Mouse (Mus musculus) left cerebral cortex, postnatal 36 days (tissue): ENCODE results near the gene Sirt1. TPM values are rescaled to one million over a fixed set of nuclear protein-coding genes. Genes with fewer than 3 reads are reported as not detected.
"Not testable (repeated sequence)": the region's sequence is repeated elsewhere in the genome, so short reads cannot be mapped to it uniquely, and the experiment has no call there.

Source experiments
- DNase-seq, 2 experiments: peaks; one replicate each; pipeline ENCODE4 v3.0.0; 2021 to 2022; ENCODE audit warnings: low spot score in 2 of 2, mixed read lengths in 1 of 2
- intact Hi-C: fragments of 180-260 bp; cut with DNase I; formaldehyde crosslinking; loops from one replicate; pipeline ENCODE4 v1.15.1; 2025
- total RNA-seq, 2 experiments: library from RNA; stranded (reverse); gene quantifications; 2 replicates each; pipeline ENCODE4 v1.2.3; 2021

Sirt1 gene
- 10 to 100 TPM; 12.4 to 16.1 TPM for total RNA-seq

DNA sequence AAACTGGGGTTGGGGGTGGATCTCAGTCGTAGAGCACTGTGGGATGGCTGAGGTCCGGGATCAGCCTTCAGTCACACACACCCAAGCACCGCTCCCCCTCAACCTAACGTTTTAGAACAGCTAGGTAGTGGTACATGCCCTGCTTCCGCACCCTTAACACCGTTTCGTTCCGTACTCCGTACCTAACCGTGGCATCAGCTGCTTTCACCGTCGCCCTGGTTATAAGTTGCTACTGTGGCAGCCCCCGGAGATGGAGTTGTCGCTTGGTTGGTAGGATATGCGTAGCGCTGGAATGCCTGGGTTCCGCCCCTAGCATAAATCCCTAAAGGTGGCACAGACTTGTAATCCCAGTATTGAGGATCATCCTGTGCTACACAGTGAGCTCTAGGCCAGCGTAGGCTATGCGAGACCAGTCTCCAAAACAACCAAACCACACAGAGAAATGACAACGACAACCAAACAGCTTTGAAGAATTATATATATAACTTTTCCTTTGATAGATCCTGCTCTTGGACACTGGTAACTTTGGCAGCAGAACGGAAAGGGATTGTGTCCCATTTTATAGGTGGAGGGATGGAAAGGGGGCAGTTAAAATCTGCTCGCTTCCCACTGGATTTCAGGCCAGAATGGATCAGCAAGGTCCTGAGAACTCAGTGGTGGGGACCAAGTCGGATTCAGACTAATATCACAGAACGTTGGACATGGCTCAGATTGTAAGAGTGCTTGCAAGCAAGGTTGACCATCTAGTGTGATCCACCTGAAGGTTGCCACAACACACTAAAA, at the start of gene Sirt1:
TSS of gene Sirt1 (minus strand) at position 207 of the 783 bp plus-strand sequence.
- intact Hi-C loops = loop anchor here (5.0 to 10.0 kb wide), 3 partner anchors 44 to 229 kb away; partner anchors contain the start of gene Herc4
- DNase-seq = no peak

DNA sequence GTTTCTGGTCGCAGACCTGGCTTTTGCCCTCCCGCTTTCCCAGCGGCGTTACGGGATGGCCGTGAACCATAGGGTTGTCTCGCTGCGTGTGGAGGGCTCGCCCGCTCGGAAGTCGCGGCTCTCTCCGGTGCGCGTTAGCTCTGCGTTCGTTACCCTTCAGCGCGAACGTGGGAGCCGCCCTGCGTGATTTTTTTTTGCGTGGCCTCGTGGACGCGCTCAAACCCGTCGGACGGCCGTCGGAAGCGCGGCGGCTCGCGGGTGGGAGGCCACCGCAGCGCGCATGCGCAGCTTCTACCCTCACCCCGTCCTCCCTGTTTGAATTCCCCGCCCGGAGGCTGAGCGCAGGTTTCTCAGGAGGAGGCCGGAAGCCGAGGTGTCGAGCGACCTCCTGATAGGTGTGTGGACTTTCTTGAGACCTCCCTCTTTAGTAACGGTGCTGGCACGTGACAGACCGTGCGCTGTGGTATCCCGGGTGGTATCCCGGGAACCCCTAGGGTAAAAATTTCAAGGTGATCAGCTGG, 48.3 kb upstream of the Sirt1 start, which contains the start of gene Ctnna3:
TSS of gene Ctnna3 (plus strand) at position 314 of the 521 bp plus-strand sequence.
- intact Hi-C loops = no loop called here

DNA sequence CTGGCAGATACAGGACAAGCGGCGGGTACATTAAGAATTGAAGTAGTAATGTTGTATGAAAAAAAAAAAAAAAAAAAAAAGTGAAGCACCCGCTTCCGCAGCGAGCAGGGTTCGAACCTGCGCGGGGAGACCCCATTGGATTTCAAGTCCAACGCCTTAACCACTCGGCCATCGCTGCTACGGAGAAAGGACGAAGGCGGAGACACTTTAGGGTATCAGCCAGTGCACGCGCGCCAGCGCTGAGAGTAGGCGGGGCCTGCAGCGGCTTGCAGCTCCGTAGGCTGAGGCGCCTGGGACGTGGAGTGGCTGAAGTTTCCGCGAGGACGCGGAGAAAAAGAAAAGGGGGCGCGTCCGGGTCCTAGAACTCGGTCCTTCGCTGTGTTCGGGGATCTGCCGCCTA, 47.9 kb upstream of the Sirt1 start:
- DNase-seq = peak; percentile 100
- intact Hi-C loops = no loop called here

More for the DNA sequence above, 48.3 kb upstream of the Sirt1 start, which contains the start of gene Ctnna3:
- DNase-seq = peak; percentile 84 to 88

DNA sequence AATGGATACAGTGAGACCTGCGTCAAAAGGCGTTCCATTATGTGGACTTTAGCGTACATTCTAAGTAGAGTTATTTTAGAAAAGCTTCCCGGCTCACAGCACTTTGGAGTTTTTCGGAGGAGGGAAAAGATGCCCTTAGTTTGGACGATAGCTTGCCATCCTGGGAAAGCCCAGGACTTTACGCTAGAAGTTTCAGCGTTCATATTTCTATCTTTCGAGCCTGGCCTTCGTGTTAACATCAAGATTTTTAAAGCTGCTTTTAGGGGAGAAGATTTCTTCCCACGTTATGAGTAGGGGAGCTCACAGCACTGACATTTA, 47.5 kb upstream of the Sirt1 start:
- DNase-seq = peak in 1 of 2 experiments; percentile 17
- intact Hi-C loops = no loop called here

DNA sequence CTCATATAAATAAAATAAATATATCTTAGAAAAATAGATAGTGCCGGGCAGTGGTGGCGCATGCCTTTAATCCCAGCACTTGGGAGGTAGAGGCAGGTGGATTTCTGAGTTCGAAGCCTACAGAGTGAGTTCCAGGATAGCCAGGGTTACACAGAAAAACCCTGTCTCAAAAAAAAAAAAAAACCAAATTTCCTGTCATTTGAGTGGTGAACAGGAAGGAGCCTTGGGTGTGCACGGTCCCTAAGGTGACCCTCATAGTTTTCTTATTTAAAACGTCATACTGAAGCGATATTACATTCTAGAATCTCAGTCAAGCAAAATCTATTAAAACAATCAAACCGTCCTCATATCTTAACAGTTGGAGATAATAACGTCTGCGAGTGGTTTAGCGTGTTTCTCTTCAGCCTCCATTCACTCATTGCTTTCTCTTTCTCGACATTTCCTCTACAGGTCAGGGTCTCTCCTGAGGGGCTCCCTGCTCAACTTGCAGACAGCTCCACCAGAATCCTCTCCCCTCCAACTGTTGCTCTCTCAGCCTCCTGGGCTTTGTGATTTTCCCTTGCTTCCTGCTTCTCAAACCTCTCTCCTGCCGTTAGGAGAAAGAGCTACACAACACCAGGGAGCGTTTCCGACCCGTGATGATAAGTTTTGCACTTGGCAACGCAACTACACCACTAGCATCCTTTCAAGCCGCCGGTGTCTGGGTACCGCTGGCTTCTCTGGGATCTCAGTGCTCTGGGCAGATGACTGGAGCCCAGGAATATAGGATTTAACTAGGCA, 46.9 kb upstream of the Sirt1 start:
- DNase-seq = peak; percentile 32 to 43
- intact Hi-C loops = no loop called here

DNA sequence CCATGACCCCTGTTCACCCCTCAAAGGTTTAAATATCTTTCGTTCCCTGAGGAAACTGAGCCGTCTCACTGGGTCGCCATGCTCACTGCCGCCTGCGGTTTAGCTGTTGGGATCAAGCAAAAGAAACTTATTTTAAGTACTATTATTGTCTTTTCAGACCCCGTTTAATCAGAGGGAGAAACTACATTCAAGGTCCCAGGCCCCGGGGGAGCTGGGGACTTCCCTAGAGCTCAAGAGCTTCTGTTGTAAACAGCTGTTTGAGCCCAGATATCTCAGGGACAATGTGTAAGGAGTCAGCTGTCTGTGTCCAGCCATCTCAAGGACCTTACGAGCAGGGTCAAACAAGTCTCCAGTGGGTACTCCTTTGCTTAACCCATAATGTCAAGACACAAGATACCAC, 45.6 kb upstream of the Sirt1 start:
- DNase-seq = no peak
- intact Hi-C loops = no loop called here

DNA sequence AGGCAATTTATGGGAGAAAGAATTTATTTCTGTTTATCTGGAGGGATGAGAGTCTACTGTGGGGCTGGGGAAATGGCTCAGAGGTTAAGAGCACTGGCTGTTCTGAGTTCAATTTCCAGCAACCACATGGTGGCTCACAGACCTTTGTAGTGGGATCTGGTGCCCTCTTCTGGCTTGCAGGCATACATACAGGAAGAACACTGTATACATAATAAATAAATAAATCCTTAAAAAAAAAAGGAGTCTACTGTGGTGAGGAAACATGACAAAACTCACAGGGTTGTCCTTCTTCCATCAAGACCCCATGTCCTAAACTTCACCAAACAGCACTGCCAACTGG, 42.9 kb upstream of the Sirt1 start:
- intact Hi-C loops = loop anchor here (5.0 kb wide), 2 partner anchors 53 to 148 kb away; no protein-coding TSS in a partner anchor
- no peak for DNase-seq

DNA sequence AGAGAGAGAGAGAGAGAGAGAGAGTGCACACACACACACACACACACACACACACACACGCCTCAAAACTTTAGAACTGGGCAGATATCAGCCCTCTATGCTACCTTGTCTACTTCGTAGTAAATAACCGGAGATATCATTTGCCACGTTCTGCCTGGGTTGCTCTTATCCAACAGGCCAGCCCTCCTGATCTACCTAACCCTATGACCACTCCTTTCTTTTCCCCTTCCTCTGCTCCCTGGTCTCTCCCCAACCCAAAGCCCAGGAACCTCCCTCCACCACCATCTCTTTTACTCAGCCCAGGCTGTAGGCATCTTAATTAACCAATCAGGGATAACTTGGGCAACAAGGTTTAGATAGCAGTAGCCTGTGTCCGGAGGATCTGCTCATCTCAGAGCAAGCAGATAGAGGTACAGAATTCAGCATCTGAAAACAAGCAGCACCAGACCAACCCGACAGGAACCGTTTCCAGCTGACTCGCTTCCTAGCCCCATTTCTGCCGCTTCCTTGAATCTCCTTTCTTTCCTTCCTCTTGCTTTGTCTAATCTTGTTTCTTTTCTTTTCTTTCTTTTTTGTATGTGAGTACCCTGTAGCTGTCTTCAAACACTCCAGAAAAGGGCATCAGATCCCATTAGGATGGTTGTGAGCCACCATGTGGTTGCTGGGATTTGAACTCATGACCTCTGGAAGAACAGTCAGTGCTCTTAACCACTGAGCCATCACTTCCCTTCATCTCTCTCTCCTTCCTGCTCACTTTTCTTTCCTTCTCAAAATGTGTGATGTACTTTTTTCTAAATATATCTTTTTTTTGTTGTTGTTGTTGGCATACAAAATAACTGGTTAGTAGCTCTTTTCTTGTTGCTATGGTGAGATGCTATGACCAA, 42.3 kb upstream of the Sirt1 start:
- no peak for DNase-seq
- intact Hi-C loops = loop anchor here (5.0 kb wide), 2 partner anchors 53 to 148 kb away; no protein-coding TSS in a partner anchor

DNA sequence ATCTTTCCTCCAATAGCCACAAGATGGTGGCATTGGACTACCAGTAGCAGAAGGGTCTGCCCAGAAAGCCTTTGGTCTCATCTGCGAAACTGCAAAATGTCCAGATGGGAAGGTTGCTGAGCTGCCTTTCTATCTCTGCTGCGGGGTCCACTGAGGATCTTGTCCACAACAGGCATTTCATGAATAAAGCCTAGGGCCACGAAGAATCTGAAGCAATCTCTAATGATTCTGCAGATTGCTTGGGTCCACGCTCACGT, 41.2 kb upstream of the Sirt1 start:
- intact Hi-C loops = loop anchor here (5.0 kb wide), 2 partner anchors 55 to 150 kb away; no protein-coding TSS in a partner anchor
- DNase-seq = no peak

DNA sequence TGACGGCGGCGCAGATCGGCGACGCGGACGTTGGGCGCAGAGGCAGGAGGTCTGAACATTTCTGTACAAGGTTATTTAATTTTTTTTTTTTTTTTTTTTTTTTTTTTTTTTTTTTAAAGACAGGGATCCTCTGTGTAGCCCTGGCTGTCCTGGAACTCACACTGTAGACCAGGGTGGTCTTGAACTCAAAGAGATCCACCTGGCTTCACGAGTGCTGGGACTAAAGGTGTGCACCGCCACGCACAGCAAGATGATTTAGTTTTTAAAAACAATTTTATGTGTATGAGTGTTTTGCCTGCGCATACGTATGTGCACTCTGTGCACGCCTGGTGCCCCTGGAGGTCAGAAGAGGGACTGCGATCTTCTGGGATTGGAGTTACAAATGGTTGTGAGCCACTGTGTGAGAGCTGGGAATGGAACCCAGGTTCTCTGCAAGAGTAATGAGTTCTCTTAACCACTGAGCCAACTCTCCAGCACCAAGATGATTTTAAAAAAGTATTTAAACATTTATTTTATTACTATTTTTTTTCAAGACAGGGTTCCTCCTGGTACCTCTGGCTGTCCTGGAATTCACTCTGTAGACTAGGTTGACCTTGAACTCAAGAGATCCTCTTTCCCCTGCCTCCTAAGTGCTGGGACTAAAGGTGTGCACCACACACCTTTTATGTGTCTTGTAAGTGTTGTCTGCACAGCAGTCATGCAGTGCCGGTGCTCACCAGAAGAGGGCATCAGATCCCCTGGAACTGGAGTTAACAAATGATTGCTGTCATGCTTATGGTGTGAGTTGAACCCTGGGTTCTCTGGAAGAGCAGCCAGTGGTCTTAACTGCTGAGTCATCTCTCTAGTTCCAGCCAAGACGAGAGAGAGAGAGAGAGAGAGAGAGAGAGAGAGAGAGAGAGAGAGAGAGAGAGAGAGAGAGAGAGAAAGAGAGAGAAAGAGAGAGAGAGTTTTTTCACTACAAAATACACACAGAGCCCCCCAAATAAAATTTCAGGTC, 40.5 kb upstream of the Sirt1 start, which contains the start of gene Gm7075:
TSS of gene Gm7075 (minus strand) at position 51 of the 997 bp plus-strand sequence.
- no peak for DNase-seq

DNA sequence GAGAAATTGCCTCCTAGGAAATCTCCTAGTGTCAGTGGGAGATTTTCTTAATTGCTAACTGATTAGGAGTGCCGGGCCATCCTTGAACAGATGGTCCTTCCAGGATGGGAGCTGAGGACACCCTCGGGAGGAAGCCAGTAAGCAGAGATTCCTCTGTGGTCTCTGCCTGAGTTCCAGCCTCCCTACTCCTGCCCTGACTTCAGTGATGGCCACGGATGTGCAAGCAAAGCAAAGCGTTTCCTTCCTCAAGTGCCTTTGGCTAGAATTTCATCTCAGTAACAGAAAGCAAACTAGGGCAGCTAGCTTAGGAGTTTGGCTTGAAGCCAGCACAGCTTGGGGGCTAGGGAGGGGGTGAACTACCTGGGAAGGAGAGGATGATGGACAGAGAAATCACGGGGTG, 35.6 kb upstream of the Sirt1 start:
- no peak for DNase-seq
- intact Hi-C loops = no loop called here

More for the DNA sequence above, 40.5 kb upstream of the Sirt1 start, which contains the start of gene Gm7075:
- intact Hi-C loops = loop anchor here (5.0 kb wide), 2 partner anchors 55 to 150 kb away; no protein-coding TSS in a partner anchor

DNA sequence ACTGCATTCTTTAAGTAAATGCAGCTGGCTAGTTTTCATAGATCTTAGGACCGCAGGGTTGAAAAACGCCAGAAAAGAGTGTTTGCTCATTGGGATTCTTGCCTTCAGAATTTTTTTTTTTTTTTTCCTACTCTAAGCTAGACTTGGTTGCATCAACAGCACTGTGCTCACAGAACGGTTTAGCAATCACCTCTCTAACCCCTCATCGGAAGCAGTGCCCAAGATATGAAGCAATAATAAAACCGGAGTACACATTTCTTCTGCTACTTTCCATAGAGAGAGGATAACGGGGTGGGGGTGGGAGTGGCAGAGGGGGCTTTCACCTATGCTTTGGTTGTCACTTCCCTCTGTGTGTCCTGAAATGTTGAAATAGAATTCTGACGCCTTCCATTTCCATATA, 34.3 kb upstream of the Sirt1 start:
- intact Hi-C loops = no loop called here
- no peak for DNase-seq

DNA sequence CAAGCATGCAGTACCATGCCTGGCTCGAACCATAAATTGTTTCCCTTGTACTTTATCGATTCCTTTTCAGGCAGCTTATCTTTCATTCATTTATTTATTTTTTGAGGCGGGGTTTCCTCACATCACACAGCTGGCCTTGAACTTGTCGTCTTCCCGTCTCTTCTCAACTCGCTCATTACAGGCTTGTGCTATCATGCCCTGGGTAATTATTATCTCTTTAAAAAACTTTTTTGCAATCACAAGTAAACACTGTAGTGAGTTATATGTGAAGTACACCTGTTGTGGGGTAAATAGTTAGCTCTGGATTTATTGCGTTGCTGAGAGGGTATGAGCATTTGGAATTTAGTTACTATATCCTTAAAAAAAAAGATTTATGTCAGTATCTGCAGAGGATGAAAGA, 33.8 kb upstream of the Sirt1 start:
- intact Hi-C loops = no loop called here

DNA sequence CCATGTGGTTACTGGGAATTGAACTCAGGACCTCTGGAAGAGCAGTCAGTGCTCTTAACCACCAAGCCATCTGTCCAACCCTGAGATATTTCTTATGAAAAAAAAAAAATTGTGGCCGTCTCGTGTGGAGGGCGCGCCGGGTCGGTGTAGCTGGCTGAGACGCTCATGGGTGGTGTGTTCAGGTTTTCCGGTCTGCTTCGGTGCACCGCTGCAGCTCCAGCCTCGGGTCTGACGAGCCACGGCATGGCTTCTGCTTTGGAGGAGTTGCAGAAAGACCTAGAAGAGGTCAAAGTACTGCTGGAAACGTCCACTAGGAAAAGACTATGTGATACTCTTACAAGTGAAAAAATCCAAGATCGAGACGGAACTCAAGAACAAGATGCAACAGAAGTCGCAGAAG, 31.3 kb upstream of the Sirt1 start:
- DNase-seq = no peak
- intact Hi-C loops = no loop called here

More for the DNA sequence above, 33.8 kb upstream of the Sirt1 start:
- no peak for DNase-seq

DNA sequence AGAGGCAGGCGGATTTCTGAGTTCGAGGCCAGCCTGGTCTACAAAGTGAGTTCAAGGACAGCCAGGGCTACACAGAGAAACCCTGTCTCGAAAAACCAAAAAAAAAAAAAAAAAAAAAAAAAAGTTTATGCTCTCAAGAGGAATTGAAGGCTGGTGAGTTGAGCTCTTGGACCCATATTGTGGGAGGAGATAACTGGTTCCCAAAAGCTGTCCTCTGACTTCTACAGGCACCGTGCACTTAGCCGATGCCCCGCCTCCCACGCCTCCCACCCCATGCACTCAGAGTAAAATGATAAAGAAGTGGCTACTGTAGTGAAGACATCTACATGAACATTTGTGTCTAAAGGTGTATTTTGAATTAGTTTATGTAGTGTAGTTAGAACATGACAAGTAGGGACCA, 30.2 kb upstream of the Sirt1 start:
- intact Hi-C loops, DNase-seq: not testable (repeated sequence)

DNA sequence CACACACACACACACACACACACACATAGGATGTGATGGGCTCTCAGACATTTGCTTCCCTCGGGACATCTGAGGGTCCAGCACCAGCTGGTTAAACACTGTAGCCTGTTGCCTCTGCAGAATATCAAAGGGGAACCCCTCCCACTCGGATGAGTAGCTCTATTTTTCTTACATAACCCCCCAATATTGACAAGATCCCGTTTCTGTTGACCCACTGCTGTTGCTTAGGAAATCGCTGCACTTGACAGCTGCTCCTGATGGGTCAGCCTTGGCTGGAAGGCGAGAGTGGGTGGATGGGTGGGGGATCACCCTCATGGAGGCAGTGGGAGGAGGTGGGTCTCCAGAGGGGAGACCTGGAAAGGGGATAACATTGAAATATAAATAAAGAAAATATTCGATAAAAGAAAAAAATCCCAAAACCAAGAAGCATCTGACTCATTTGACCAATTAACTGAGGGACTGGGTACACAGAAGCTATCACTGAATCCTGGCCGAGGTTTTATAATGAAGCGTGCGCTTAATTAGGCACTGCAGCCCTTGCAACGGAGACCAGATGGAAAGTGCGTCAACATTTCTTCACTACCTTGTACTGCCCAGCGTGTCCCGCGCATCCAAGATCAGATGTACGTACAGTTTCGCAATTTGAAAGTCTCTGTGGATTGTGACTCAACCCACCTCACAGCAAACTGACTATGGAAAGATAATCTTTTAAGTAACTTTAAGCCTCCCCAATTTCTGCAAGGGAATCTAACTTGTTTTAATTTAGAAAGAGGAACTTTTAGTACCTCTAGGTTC, 28.9 kb upstream of the Sirt1 start:
- intact Hi-C loops = no loop called here
- no peak for DNase-seq

DNA sequence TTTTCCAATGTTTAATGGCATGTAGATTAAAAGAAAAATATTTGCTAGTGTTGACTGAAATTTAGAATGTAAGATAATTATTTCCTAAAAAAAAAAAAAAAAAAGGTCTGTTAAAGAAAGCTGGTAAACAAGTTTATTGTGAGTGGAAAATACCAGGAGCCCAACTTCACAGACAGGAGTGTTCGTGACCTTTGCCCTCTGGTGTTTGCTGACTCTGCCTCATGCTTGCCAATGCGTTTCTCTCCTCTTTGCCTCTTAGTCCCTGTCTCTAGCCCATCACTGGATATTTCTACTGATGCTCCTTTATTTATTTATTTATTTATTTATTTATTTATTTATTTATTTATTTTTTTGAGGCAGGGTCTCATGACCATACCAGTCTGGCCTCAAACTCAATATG, 22.1 kb upstream of the Sirt1 start:
- intact Hi-C loops = no loop called here
- DNase-seq = no peak
